Mouse (Mus musculus): Measurements from ENCODE around the gene Desi1. TPM values are rescaled to one million over a fixed set of nuclear protein-coding genes. Genes with fewer than 3 reads are reported as not detected.
A peak's percentile ranks its signal among the peaks of the same experiment; 100 is the strongest.

Desi1 gene
- polyA plus RNA-seq, 1 experiment from 2014 or later: 26.3 TPM

- Histone ChIP-seq H3K36me3 (ENCODE audit: control insufficient read depth, insufficient read depth, low read length) (no peaks in the 10 kb centered on the region), H3K9ac (replicated peaks; ENCODE audit: low read depth, low read length) (no peak within 1 kb of the TSS), H3K27me3 (ENCODE audit: control insufficient read depth, insufficient read depth, low read length) (0 out of 2 replicates have a peak, but pooled peaks cover 5% of the 10 kb centered on the region), H3K4me2 (replicated peaks; ENCODE audit: low read depth, low read length) (no peak within 1 kb of the TSS), H3K4me1 (ENCODE audit: control insufficient read depth, insufficient read depth, low read length) (no peaks in the 10 kb centered on the region), H3K9me3 (ENCODE audit: control insufficient read depth, low read depth, low read length) (no peaks in the 10 kb centered on the region), H3K4me3 (ENCODE audit: low read depth, low read length) (no peak within 1 kb of the TSS), H3K27ac (ENCODE audit: low read length) (no peak within 1 kb of the TSS)
- no peak for ATAC-seq (ENCODE audit: insufficient number of reproducible peaks, insufficient read depth, low FRiP score, low read depth)
- 85% methylated on average over 1 of the region's 1 CpGs for WGBS
Measured at GRCm38 (mm10) chr15:82058719-82059201, 25.1 kb upstream of the Desi1 start, which contains the start of gene 4930407I10Rik. 4930407I10Rik (plus strand) TSS chr15:82059151.

- Histone ChIP-seq H3K4me3 (ENCODE audit: low read depth, low read length) (no peak overlapping the region), H3K9ac (replicated peaks; ENCODE audit: low read depth, low read length) (no peak overlapping the region), H3K4me2 (replicated peaks; ENCODE audit: low read depth, low read length) (no peak overlapping the region), H3K9me3 (ENCODE audit: control insufficient read depth, low read depth, low read length) (no peaks in the 10 kb centered on the region), H3K4me1 (ENCODE audit: control insufficient read depth, insufficient read depth, low read length) (no peaks in the 10 kb centered on the region), H3K27me3 (ENCODE audit: control insufficient read depth, insufficient read depth, low read length) (no peaks in the 10 kb centered on the region), H3K27ac (ENCODE audit: low read length) (no peak overlapping the region), H3K36me3 (ENCODE audit: control insufficient read depth, insufficient read depth, low read length) (no peaks in the 10 kb centered on the region)
- no peak for ATAC-seq (ENCODE audit: insufficient number of reproducible peaks, insufficient read depth, low FRiP score, low read depth)
- WGBS: 72% methylated on average over 5 of the region's 5 CpGs
Measured at GRCm38 (mm10) chr15:82052544-82052943, 18.9 kb upstream of the Desi1 start.

GRCm38 (mm10) chr15:82047080-82047883, 13.6 kb upstream of the Desi1 start, which contains the start of gene Snu13:
Snu13 (minus strand) TSS chr15:82047598.
- Histone ChIP-seq H3K27me3 (ENCODE audit: control insufficient read depth, insufficient read depth, low read length) (no peaks in the 10 kb centered on the region), H3K27ac (ENCODE audit: low read length) (peak within 1 kb of the TSS; percentile 89)
- under 1% methylated on average over 74 of the region's 74 CpGs for WGBS

GRCm38 (mm10) chr15:82046246-82046891, 12.7 kb upstream of the Desi1 start:
- H3K9ac ChIP-seq (replicated peaks; ENCODE audit: low read depth, low read length): peak overlapping the region; percentile 90
- peaks cover 14% of the 10 kb centered on the region for H3K36me3 ChIP-seq (ENCODE audit: control insufficient read depth, insufficient read depth, low read length)
- peak overlapping the region; percentile 100 for H3K4me3 ChIP-seq (ENCODE audit: low read depth, low read length)
- WGBS: 2% methylated on average over 26 of the region's 26 CpGs
- no peaks in the 10 kb centered on the region for H3K9me3 ChIP-seq (ENCODE audit: control insufficient read depth, low read depth, low read length)
- peaks cover 9% of the 10 kb centered on the region; the same call in 1 of the 2 replicates for H3K4me1 ChIP-seq (ENCODE audit: control insufficient read depth, insufficient read depth, low read length)
- H3K4me2 ChIP-seq (replicated peaks; ENCODE audit: low read depth, low read length): peak overlapping the region; percentile 92
- 0 out of 2 replicates have a peak, but pooled peaks have one; percentile 8 for ATAC-seq (ENCODE audit: insufficient number of reproducible peaks, insufficient read depth, low FRiP score, low read depth)
- H3K27me3 ChIP-seq (ENCODE audit: control insufficient read depth, insufficient read depth, low read length): no peaks in the 10 kb centered on the region
- H3K27ac ChIP-seq (ENCODE audit: low read length): no peak overlapping the region

More at GRCm38 (mm10) chr15:82047080-82047883, 13.6 kb upstream of the Desi1 start, which contains the start of gene Snu13:
- Histone ChIP-seq H3K36me3 (ENCODE audit: control insufficient read depth, insufficient read depth, low read length) (peaks cover 13% of the 10 kb centered on the region), H3K4me1 (ENCODE audit: control insufficient read depth, insufficient read depth, low read length) (peaks cover 9% of the 10 kb centered on the region; the same call in 1 of the 2 replicates), H3K9me3 (ENCODE audit: control insufficient read depth, low read depth, low read length) (no peaks in the 10 kb centered on the region), H3K9ac (replicated peaks; ENCODE audit: low read depth, low read length) (peak within 1 kb of the TSS; percentile 90), H3K4me3 (ENCODE audit: low read depth, low read length) (peak within 1 kb of the TSS; percentile 100), H3K4me2 (replicated peaks; ENCODE audit: low read depth, low read length) (peak within 1 kb of the TSS; percentile 92)
- peak; percentile 81; the same call in 1 of the 2 replicates for ATAC-seq (ENCODE audit: insufficient number of reproducible peaks, insufficient read depth, low FRiP score, low read depth)

- ATAC-seq (ENCODE audit: insufficient number of reproducible peaks, insufficient read depth, low FRiP score, low read depth): no peak
- H3K4me3 ChIP-seq (ENCODE audit: low read depth, low read length): no peak overlapping the region
- peaks cover 30% of the 10 kb centered on the region for H3K36me3 ChIP-seq (ENCODE audit: control insufficient read depth, insufficient read depth, low read length)
- H3K4me2 ChIP-seq (replicated peaks; ENCODE audit: low read depth, low read length): no peak overlapping the region
- H3K9ac ChIP-seq (replicated peaks; ENCODE audit: low read depth, low read length): no peak overlapping the region
- H3K9me3 ChIP-seq (ENCODE audit: control insufficient read depth, low read depth, low read length): no peaks in the 10 kb centered on the region
- no peak overlapping the region for H3K27ac ChIP-seq (ENCODE audit: low read length)
- WGBS: 98% methylated on average over 7 of the region's 7 CpGs
- H3K4me1 ChIP-seq (ENCODE audit: control insufficient read depth, insufficient read depth, low read length): peaks cover 9% of the 10 kb centered on the region; the same call in 1 of the 2 replicates
- H3K27me3 ChIP-seq (ENCODE audit: control insufficient read depth, insufficient read depth, low read length): no peaks in the 10 kb centered on the region
Measured at GRCm38 (mm10) chr15:82044166-82044784, 10.6 kb upstream of the Desi1 start.

GRCm38 (mm10) chr15:82040650-82041049, 7.0 kb upstream of the Desi1 start:
- H3K4me1 ChIP-seq (ENCODE audit: control insufficient read depth, insufficient read depth, low read length): peaks cover 1% of the 10 kb centered on the region; the same call in 1 of the 2 replicates
- H3K27ac ChIP-seq (ENCODE audit: low read length): no peak overlapping the region
- no peak overlapping the region for H3K9ac ChIP-seq (replicated peaks; ENCODE audit: low read depth, low read length)
- no peaks in the 10 kb centered on the region for H3K27me3 ChIP-seq (ENCODE audit: control insufficient read depth, insufficient read depth, low read length)
- peaks cover 39% of the 10 kb centered on the region for H3K36me3 ChIP-seq (ENCODE audit: control insufficient read depth, insufficient read depth, low read length)
- 100% methylated on average over 1 of the region's 1 CpGs for WGBS
- H3K4me3 ChIP-seq (ENCODE audit: low read depth, low read length): no peak overlapping the region
- no peaks in the 10 kb centered on the region for H3K9me3 ChIP-seq (ENCODE audit: control insufficient read depth, low read depth, low read length)
- H3K4me2 ChIP-seq (replicated peaks; ENCODE audit: low read depth, low read length): no peak overlapping the region
- no peak for ATAC-seq (ENCODE audit: insufficient number of reproducible peaks, insufficient read depth, low FRiP score, low read depth)

GRCm38 (mm10) chr15:82035904-82036689, 2.4 kb upstream of the Desi1 start:
- Histone ChIP-seq H3K27me3 (ENCODE audit: control insufficient read depth, insufficient read depth, low read length) (no peaks in the 10 kb centered on the region), H3K9ac (replicated peaks; ENCODE audit: low read depth, low read length) (no peak overlapping the region), H3K4me1 (ENCODE audit: control insufficient read depth, insufficient read depth, low read length) (no peaks in the 10 kb centered on the region), H3K9me3 (ENCODE audit: control insufficient read depth, low read depth, low read length) (no peaks in the 10 kb centered on the region), H3K4me2 (replicated peaks; ENCODE audit: low read depth, low read length) (no peak overlapping the region), H3K27ac (ENCODE audit: low read length) (no peak overlapping the region), H3K36me3 (ENCODE audit: control insufficient read depth, insufficient read depth, low read length) (peaks cover 49% of the 10 kb centered on the region), H3K4me3 (ENCODE audit: low read depth, low read length) (no peak overlapping the region)
- 83% methylated on average over 12 of the region's 12 CpGs for WGBS
- ATAC-seq (ENCODE audit: insufficient number of reproducible peaks, insufficient read depth, low FRiP score, low read depth): no peak
